Mouse (Mus musculus) liver, embryonic 14.5 days (tissue): ENCODE results near the gene Olfr193. TPM values are rescaled to one million over a fixed set of nuclear protein-coding genes. Genes with fewer than 3 reads are reported as not detected.

ENCODE experiments used
- polyA plus RNA-seq, 2 experiments: library from polyadenylated mRNA; depleted of rRNA in 1 of 2; stranded (reverse) in 1 of 2; unstranded in 1 of 2; fragments of >200 nt; fragmentation: Nextera tagmentation in 1 of 2; extraction: Ambion mirVana in 1 of 2; gene quantifications; 2 replicates each; pipeline versions ENCODE4 v1.2.1 to v1.2.3; 2012 to 2014

Gene Olfr193
- polyA plus RNA-seq, 2 experiments: not detected

Other genes starting within 250 kb of the Olfr193 start
- gene Olfr177, start 237.1 kb downstream of the Olfr193 start, polyA plus RNA-seq (2012; rRNA removed): not detected in 2 replicates
- not detected in 2 replicates for gene Olfr177, start 237.1 kb downstream of the Olfr193 start, polyA plus RNA-seq (2014; fragmentation: Nextera tagmentation; extraction: Ambion mirVana)
- not detected in 2 replicates for gene Olfr178, start 219.8 kb downstream of the Olfr193 start, polyA plus RNA-seq (2012; rRNA removed)
- gene Olfr178, start 219.8 kb downstream of the Olfr193 start, polyA plus RNA-seq (2014; fragmentation: Nextera tagmentation; extraction: Ambion mirVana): not detected in 2 replicates
- not detected in 2 replicates for gene Olfr181, start 183.1 kb downstream of the Olfr193 start, polyA plus RNA-seq (2012; rRNA removed)
- not detected in 2 replicates for gene Olfr181, start 183.1 kb downstream of the Olfr193 start, polyA plus RNA-seq (2014; fragmentation: Nextera tagmentation; extraction: Ambion mirVana)
- not detected in 2 replicates for gene Olfr180, start 182.5 kb downstream of the Olfr193 start, polyA plus RNA-seq (2012; rRNA removed)
- not detected in 2 replicates for gene Olfr180, start 182.5 kb downstream of the Olfr193 start, polyA plus RNA-seq (2014; fragmentation: Nextera tagmentation; extraction: Ambion mirVana)
- gene Olfr183, start 116.5 kb downstream of the Olfr193 start, polyA plus RNA-seq (2012; rRNA removed): not detected in 2 replicates
- not detected in 2 replicates for gene Olfr183, start 116.5 kb downstream of the Olfr193 start, polyA plus RNA-seq (2014; fragmentation: Nextera tagmentation; extraction: Ambion mirVana)
- not detected in 2 replicates for gene Olfr186, start 81.6 kb downstream of the Olfr193 start, polyA plus RNA-seq (2012; rRNA removed)
- not detected in 2 replicates for gene Olfr186, start 81.6 kb downstream of the Olfr193 start, polyA plus RNA-seq (2014; fragmentation: Nextera tagmentation; extraction: Ambion mirVana)
- gene Olfr187, start 72.1 kb downstream of the Olfr193 start, polyA plus RNA-seq (2012; rRNA removed): not detected in 2 replicates
- not detected in 2 replicates for gene Olfr187, start 72.1 kb downstream of the Olfr193 start, polyA plus RNA-seq (2014; fragmentation: Nextera tagmentation; extraction: Ambion mirVana)
- not detected in 2 replicates for gene Olfr190, start 33.9 kb downstream of the Olfr193 start, polyA plus RNA-seq (2012; rRNA removed)
- not detected in 2 replicates for gene Olfr190, start 33.9 kb downstream of the Olfr193 start, polyA plus RNA-seq (2014; fragmentation: Nextera tagmentation; extraction: Ambion mirVana)
- gene Olfr191, start 22.1 kb downstream of the Olfr193 start, polyA plus RNA-seq (2012; rRNA removed): not detected in 2 replicates
- gene Olfr191, start 22.1 kb downstream of the Olfr193 start, polyA plus RNA-seq (2014; fragmentation: Nextera tagmentation; extraction: Ambion mirVana): not detected in 2 replicates
- gene Olfr194, start 9.2 kb upstream of the Olfr193 start, polyA plus RNA-seq (2012; rRNA removed): not detected in 2 replicates
- not detected in 2 replicates for gene Olfr194, start 9.2 kb upstream of the Olfr193 start, polyA plus RNA-seq (2014; fragmentation: Nextera tagmentation; extraction: Ambion mirVana)
- gene Olfr195, start 35.2 kb upstream of the Olfr193 start, polyA plus RNA-seq (2012; rRNA removed): not detected in 2 replicates
- gene Olfr195, start 35.2 kb upstream of the Olfr193 start, polyA plus RNA-seq (2014; fragmentation: Nextera tagmentation; extraction: Ambion mirVana): not detected in 2 replicates
- gene Olfr196, start 58.6 kb upstream of the Olfr193 start, polyA plus RNA-seq (2012; rRNA removed): not detected in 2 replicates
- not detected in 2 replicates for gene Olfr196, start 58.6 kb upstream of the Olfr193 start, polyA plus RNA-seq (2014; fragmentation: Nextera tagmentation; extraction: Ambion mirVana)
- gene Olfr198, start 91.7 kb upstream of the Olfr193 start, polyA plus RNA-seq (2012; rRNA removed): not detected in 2 replicates
- not detected in 2 replicates for gene Olfr198, start 91.7 kb upstream of the Olfr193 start, polyA plus RNA-seq (2014; fragmentation: Nextera tagmentation; extraction: Ambion mirVana)
- gene Olfr199, start 107.9 kb upstream of the Olfr193 start, polyA plus RNA-seq (2012; rRNA removed): not detected in 2 replicates
- gene Olfr199, start 107.9 kb upstream of the Olfr193 start, polyA plus RNA-seq (2014; fragmentation: Nextera tagmentation; extraction: Ambion mirVana): not detected in 2 replicates
- gene Olfr201, start 160.8 kb upstream of the Olfr193 start, polyA plus RNA-seq (2012; rRNA removed): 0.13 and 0.21 TPM in 2 replicates
- gene Olfr201, start 160.8 kb upstream of the Olfr193 start, polyA plus RNA-seq (2014; fragmentation: Nextera tagmentation; extraction: Ambion mirVana): 0.08 and 0.15 TPM in 2 replicates
- not detected in 2 replicates for gene Olfr202, start 174.9 kb upstream of the Olfr193 start, polyA plus RNA-seq (2012; rRNA removed)
- gene Olfr202, start 174.9 kb upstream of the Olfr193 start, polyA plus RNA-seq (2014; fragmentation: Nextera tagmentation; extraction: Ambion mirVana): not detected in 2 replicates
- gene Olfr203, start 187.0 kb upstream of the Olfr193 start, polyA plus RNA-seq (2012; rRNA removed): not detected in 2 replicates
- not detected in 2 replicates for gene Olfr203, start 187.0 kb upstream of the Olfr193 start, polyA plus RNA-seq (2014; fragmentation: Nextera tagmentation; extraction: Ambion mirVana)
- gene Olfr204, start 206.4 kb upstream of the Olfr193 start, polyA plus RNA-seq (2012; rRNA removed): not detected in 2 replicates
- gene Olfr204, start 206.4 kb upstream of the Olfr193 start, polyA plus RNA-seq (2014; fragmentation: Nextera tagmentation; extraction: Ambion mirVana): not detected in 2 replicates
- gene Olfr205, start 219.3 kb upstream of the Olfr193 start, polyA plus RNA-seq (2012; rRNA removed): not detected in 2 replicates
- gene Olfr205, start 219.3 kb upstream of the Olfr193 start, polyA plus RNA-seq (2014; fragmentation: Nextera tagmentation; extraction: Ambion mirVana): not detected in 2 replicates
- not detected in 2 replicates for gene Olfr206, start 237.4 kb upstream of the Olfr193 start, polyA plus RNA-seq (2012; rRNA removed)
- not detected in 2 replicates for gene Olfr206, start 237.4 kb upstream of the Olfr193 start, polyA plus RNA-seq (2014; fragmentation: Nextera tagmentation; extraction: Ambion mirVana)